Mouse (Mus musculus) heart, postnatal 0 days (tissue): ENCODE data around the gene Kdsr. TPM values are rescaled to one million over a fixed set of nuclear protein-coding genes. Genes with fewer than 3 reads are reported as not detected.
A peak's percentile ranks its signal among the peaks of the same experiment; 100 is the strongest.

ENCODE experiments used
- ATAC-seq: fragments of 200-750 bp; cut with Nextera tagmentation; 2 replicates; pipeline ENCODE4 v1.8.0; 2017; ENCODE audit warnings: low read depth, moderate number of reproducible peaks, moderate library complexity; ENCODE audit not compliant: insufficient read depth
- DNase-seq: peaks from one replicate; pipeline ENCODE4 v3.0.0-alpha.2; 2016; ENCODE audit warnings: low spot score
- H3K27ac ChIP-seq: fragments of 300-500 bp; sonication (generic); 2 replicates; pipeline ENCODE4 v1.5.1; 2014; ENCODE audit warnings: low read depth, mild to moderate bottlenecking
- H3K27me3 ChIP-seq: fragments of 300-500 bp; sonication (generic); 2 replicates; pipeline ENCODE4 v1.6.1; 2014; ENCODE audit warnings: low read length, mixed read lengths; ENCODE audit not compliant: control insufficient read depth, insufficient read depth
- H3K36me3 ChIP-seq: fragments of 300-500 bp; sonication (generic); replicated peaks from 2 replicates; pipeline ENCODE4 v1.6.1; 2014; ENCODE audit warnings: low read length, mixed read lengths; ENCODE audit not compliant: control insufficient read depth, insufficient read depth
- H3K4me1 ChIP-seq: fragments of 300-500 bp; sonication (generic); 2 replicates; pipeline ENCODE4 v1.6.1; 2014; ENCODE audit warnings: antibody characterized with exemption; ENCODE audit not compliant: control insufficient read depth, insufficient read depth
- H3K4me2 ChIP-seq: fragments of 300-500 bp; sonication (generic); 2 replicates; pipeline ENCODE4 v1.6.1; 2014; ENCODE audit warnings: low read depth, mild to moderate bottlenecking, low read length, moderate library complexity
- H3K4me3 ChIP-seq: fragments of 300-500 bp; sonication (generic); 2 replicates; pipeline ENCODE4 v1.5.1; 2014; ENCODE audit warnings: low read depth, low read length
- H3K9ac ChIP-seq: fragments of 300-500 bp; sonication (generic); replicated peaks from 2 replicates; pipeline ENCODE4 v1.6.1; 2014; ENCODE audit warnings: low read depth, low read length, mixed read lengths
- H3K9me3 ChIP-seq: fragments of 300-500 bp; sonication (generic); replicated peaks from 2 replicates; pipeline ENCODE4 v1.6.1; 2016; ENCODE audit warnings: low read length; ENCODE audit not compliant: control insufficient read depth
- CTCF ChIP-seq: IDR thresholded peaks from 2 replicates; pipeline ENCODE4 v1.5.1; 2016; ENCODE audit warnings: antibody characterized with exemption, control low read depth, low read depth
- EP300 ChIP-seq: IDR thresholded peaks from 2 replicates; pipeline ENCODE4 v1.6.1; 2016; ENCODE audit warnings: antibody characterized with exemption, low read depth
- WGBS: fragments of 180-500 bp; shearing (Covaris S2); extraction: QIAGEN DNeasy Blood & Tissue Kit; methylation state at CpG from one replicate; pipeline ENCODE4 v1.1.7; 2014; 5-methylcytosine and 5-hydroxymethylcytosine counted together
- polyA plus RNA-seq: library from polyadenylated mRNA; unstranded; fragments of >200 nt; fragmentation: Nextera tagmentation; extraction: Ambion mirVana; gene quantifications from 2 replicates; pipeline ENCODE4 v1.2.1, GENCODE M21; 2015
- total RNA-seq: library from RNA; depleted of rRNA; stranded (reverse); fragments of >200 nt; gene quantifications from 2 replicates; pipeline ENCODE4 v1.2.3, GENCODE M21; 2014; ENCODE audit warnings: low replicate concordance

Gene Kdsr
- total and polyA plus RNA-seq, 2 experiments from 2014 or later: 7.1 to 7.8 TPM

DNA sequence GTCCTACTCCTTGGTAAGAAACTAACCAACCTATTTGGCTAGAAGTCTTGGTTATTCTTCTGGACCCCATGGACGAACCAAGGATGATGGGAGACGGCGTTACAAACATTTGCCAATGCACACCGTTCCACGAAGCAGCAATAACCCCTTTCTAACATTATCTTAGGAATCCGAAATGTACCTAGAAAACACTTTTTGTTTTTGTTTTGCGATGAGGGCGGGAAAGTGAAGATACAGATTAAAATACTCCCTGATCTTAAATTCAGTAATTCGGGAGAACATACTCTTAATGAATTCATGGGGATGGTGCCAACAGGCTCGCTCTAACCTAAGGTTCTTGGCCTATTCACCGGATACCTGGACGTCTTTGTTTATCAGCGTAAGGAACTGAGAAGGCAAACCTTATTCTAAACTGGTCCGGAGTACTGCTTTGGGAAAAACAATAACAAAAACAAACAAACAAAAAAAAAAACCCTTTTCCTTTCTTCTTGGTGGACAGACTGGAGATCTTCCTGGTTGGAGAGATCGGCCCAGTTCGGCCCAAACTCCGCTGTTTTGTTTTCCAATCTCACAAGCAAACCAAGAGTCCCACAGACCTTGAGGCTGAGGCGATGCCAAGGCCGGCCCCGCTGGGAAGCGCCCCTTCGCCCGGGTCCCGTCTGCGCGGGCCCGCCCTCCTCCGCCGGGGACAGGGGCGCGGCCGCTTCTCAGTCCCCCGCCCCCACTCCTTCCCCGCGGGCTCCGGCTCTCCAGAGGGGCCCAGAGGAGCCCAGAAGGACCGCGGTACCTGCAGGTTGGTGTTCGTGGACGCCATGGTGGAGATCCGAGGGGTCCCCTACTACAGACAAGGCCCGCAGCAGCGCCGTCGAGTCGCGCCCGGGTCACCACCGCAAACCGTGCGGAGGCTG lies 36.4 kb upstream of the Kdsr start:
- peak overlapping the region; percentile 96 for H3K27ac ChIP-seq
- no peaks in the 10 kb centered on the region for H3K27me3 ChIP-seq
- WGBS: 2% methylated on average over 48 of the region's 51 CpGs
- peak overlapping the region; percentile 99 for H3K4me3 ChIP-seq
- no peaks in the 10 kb centered on the region for H3K36me3 ChIP-seq
- ATAC-seq: peak; percentile 85
- H3K9me3 ChIP-seq: no peaks in the 10 kb centered on the region
- peaks cover 15% of the 10 kb centered on the region; the same call in 1 of the 2 replicates for H3K4me1 ChIP-seq
- TF ChIP-seq EP300 (no peak), CTCF (no peak)
- H3K4me2 ChIP-seq: peak overlapping the region; percentile 74
- peak overlapping the region; percentile 99 for H3K9ac ChIP-seq
- peak; percentile 27 for DNase-seq

DNA sequence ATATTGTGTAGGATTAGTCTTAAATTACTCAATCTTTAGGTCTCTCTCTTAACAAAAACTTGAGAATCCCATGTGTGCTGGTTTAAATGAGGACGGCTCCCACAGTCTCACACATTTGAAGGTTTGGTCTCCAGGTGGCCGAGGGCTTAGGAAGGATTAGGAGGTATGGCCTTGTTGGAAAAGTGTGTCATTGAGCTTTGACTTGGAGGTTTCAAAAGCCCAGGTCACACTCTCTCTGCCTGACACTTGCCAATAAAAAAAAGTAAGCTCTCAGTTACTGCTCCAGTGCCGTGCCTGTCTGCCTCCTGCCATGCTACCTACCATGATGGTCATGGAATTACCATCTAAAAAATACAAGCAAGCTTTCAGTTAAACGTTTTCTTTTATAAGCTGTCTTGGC lies 15.4 kb upstream of the Kdsr start:
- peaks cover 68% of the 10 kb centered on the region for H3K36me3 ChIP-seq
- DNase-seq: no peak
- TF ChIP-seq EP300 (no peak), CTCF (no peak)
- H3K4me1 ChIP-seq: no peaks in the 10 kb centered on the region
- no peak for ATAC-seq
- no peak overlapping the region for H3K9ac ChIP-seq
- no peak overlapping the region for H3K4me3 ChIP-seq
- no peaks in the 10 kb centered on the region for H3K9me3 ChIP-seq
- H3K27ac ChIP-seq: no peak overlapping the region
- WGBS: 86% methylated on average over 4 of the region's 4 CpGs
- H3K27me3 ChIP-seq: no peaks in the 10 kb centered on the region
- H3K4me2 ChIP-seq: no peak overlapping the region

DNA sequence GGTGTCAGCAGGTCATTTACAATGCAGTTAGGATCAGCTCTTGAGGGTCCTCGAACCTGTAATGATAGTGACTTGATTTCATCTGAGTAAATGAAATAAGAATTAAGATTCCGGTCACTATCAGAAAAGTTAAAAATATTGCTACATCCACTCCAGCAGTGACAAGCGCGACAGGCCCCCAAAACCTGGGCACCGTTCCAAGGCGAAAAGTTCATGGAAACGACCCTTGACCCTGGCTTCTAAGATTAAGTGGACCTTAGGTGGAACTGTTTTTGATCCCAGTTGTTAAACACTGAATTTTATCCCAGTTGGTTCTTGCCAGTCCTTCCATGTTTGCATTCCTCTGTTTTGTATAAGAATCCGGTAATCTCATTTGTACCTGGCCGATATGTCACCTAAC lies 14.6 kb upstream of the Kdsr start:
- DNase-seq: no peak
- WGBS: 68% methylated on average over 9 of the region's 9 CpGs
- Histone ChIP-seq H3K4me3 (no peak overlapping the region), H3K27ac (no peak overlapping the region), H3K27me3 (no peaks in the 10 kb centered on the region), H3K4me2 (no peak overlapping the region), H3K9me3 (no peaks in the 10 kb centered on the region), H3K4me1 (no peaks in the 10 kb centered on the region), H3K9ac (no peak overlapping the region), H3K36me3 (peaks cover 63% of the 10 kb centered on the region)
- ATAC-seq: no peak
- no peak for TF ChIP-seq CTCF
- no peak for TF ChIP-seq EP300

DNA sequence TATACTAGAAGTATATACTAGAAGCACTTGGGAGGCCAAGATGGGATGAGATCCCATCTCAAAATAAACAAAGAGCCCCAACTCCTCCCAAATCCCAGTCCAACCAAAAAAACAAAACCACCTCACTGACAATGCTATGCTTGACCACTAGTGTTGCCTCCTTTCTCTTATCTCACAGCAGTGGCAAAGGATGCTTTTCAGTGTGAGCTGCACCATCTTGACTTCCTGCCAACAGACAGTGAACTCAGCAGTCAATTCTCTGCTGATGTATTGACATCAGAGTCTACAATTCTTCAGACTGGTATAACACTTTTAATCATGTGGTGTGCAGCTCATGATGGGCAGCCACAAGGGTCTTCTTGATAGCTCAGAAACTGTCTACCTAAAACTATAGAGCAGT lies 9.2 kb upstream of the Kdsr start:
- Histone ChIP-seq H3K27ac (no peak overlapping the region), H3K4me2 (no peak overlapping the region), H3K36me3 (peaks cover 54% of the 10 kb centered on the region), H3K4me3 (no peak overlapping the region), H3K9ac (no peak overlapping the region), H3K4me1 (no peaks in the 10 kb centered on the region), H3K27me3 (no peaks in the 10 kb centered on the region), H3K9me3 (no peaks in the 10 kb centered on the region)
- no peak for TF ChIP-seq EP300
- no peak for TF ChIP-seq CTCF
- DNase-seq (no peak), ATAC-seq (no peak)

DNA sequence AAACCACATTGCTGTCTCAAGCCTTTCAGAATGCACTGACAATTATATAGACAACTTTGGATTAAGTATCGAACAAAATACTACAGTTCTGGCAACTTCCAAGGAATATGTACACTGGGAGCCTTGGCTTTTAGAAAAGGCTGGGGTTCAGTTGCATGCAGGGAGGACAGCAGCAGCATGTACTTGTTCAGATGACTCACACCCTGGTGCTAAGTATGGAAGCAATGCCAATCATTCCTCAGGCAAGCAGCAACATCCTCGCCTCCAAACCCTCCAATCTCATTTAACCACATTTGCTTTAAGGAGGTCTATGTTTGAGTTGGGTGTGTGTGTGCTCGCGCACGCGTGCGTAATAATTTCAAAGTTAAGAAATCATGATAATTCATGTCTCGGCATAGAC lies 6.2 kb upstream of the Kdsr start:
- 81% methylated on average over 8 of the region's 8 CpGs for WGBS
- H3K4me2 ChIP-seq: no peak overlapping the region
- no peak overlapping the region for H3K9ac ChIP-seq
- H3K27me3 ChIP-seq: no peaks in the 10 kb centered on the region
- no peak overlapping the region for H3K27ac ChIP-seq
- no peaks in the 10 kb centered on the region for H3K9me3 ChIP-seq
- H3K36me3 ChIP-seq: peaks cover 37% of the 10 kb centered on the region
- no peaks in the 10 kb centered on the region for H3K4me1 ChIP-seq
- no peak for TF ChIP-seq EP300
- TF ChIP-seq CTCF: no peak
- H3K4me3 ChIP-seq: no peak overlapping the region
- no peak for DNase-seq
- ATAC-seq: no peak
